ENCODE assay signal across 26 mouse cellular contexts in the genomic region with DNA sequence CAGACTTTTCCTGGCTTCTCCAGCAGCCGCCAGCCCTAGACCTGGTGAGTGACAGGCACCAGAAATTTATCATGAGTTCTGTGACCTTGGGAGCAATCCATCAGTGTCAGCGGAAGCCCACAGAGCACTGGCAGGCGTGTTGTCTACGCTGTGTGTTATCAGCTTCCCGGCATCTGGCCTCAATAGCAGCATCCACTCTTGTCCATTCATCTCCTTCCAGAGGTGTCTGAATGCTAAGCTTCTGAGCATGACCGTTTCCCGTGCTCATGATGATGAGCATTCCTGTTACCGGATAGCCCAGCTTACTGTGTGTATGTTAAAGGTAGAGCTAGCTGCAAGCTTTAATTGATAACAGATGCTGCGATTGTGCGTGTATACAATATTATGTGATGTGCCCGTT.
DNase-seq lines count a peak whose midpoint lies in the region; ATAC-seq lines count a peak whose summit lies in the region.
"Had no signal": no experiment of that assay in that cellular context is flagged by ENCODE, and none has a peak within 500 bp of the region (broad histone marks: within the 10 kb centered on the region; RNA-seq: fewer than 3 reads in every experiment).

No protein-coding gene starts in this region.

- peak; percentile 24 for DNase-seq in hindbrain, embryonic 11.5 days (ENCODE audit: low spot score)
- peak; percentile 51 for DNase-seq in embryo, embryonic 10.5 days (ENCODE audit: low spot score)
- DNase-seq in embryo, embryonic 11.5 days (ENCODE audit: low read depth, low spot score), result peak; percentile 13
- DNase-seq in hindlimb bud, embryonic 11.5 days (ENCODE audit: extremely low spot score, low read depth, low spot score), result peak; percentile 31
- DNase-seq in heart, adult 9 months (ENCODE audit: low spot score in 2 of 2), result no peak
- DNase-seq: adrenal gland, adult 2 months; cerebellum, adult 2 months; cerebellum, postnatal 14 days; forebrain, postnatal 0 days; gastrocnemius, postnatal 14 days; heart, postnatal 36 days; kidney, postnatal 25 days; right cerebral cortex, adult 18-20 months; spleen, adult 18-20 months; thymus, postnatal 14 days had no signal

- no peak overlapping the region for H3K9ac ChIP-seq in hindbrain, embryonic 11.5 days (ENCODE audit: low read depth, low read length)
- no peak overlapping the region for H3K9ac ChIP-seq in hindbrain, embryonic 13.5 days
- H3K9ac ChIP-seq: forebrain, postnatal 0 days; heart, embryonic 15.5 days; kidney, embryonic 15.5 days; limb, embryonic 13.5 days; lung, embryonic 15.5 days; midbrain, embryonic 13.5 days had no signal

- H3K27ac ChIP-seq in hindbrain, embryonic 11.5 days (ENCODE audit: low read depth, low read length), result no peak overlapping the region
- no peak overlapping the region for H3K27ac ChIP-seq in hindbrain, embryonic 13.5 days
- H3K27ac ChIP-seq: heart, embryonic 10.5 days; heart, embryonic 15.5 days; kidney, embryonic 15.5 days; limb, embryonic 13.5 days; lung, embryonic 15.5 days; midbrain, embryonic 13.5 days had no signal

- H3K27me3 ChIP-seq in hindbrain, embryonic 11.5 days (ENCODE audit: control insufficient read depth, insufficient read depth, low read length), result no peaks in the 10 kb centered on the region
- no peaks in the 10 kb centered on the region for H3K27me3 ChIP-seq in hindbrain, embryonic 13.5 days
- H3K27me3 ChIP-seq: kidney, embryonic 15.5 days; limb, embryonic 13.5 days; lung, embryonic 15.5 days; midbrain, embryonic 13.5 days had no signal

- no peak overlapping the region for H3K4me3 ChIP-seq in hindbrain, embryonic 11.5 days (ENCODE audit: low read depth, low read length)
- H3K4me3 ChIP-seq in hindbrain, embryonic 13.5 days, result no peak overlapping the region
- H3K4me3 ChIP-seq: heart, embryonic 10.5 days; heart, embryonic 15.5 days; kidney, embryonic 15.5 days; limb, embryonic 13.5 days; lung, embryonic 15.5 days; midbrain, embryonic 13.5 days had no signal

- H3K4me1 ChIP-seq in hindbrain, embryonic 11.5 days (replicated peaks; ENCODE audit: control insufficient read depth, insufficient read depth, low read length), result no peaks in the 10 kb centered on the region
- 0 out of 2 replicates have a peak, but pooled peaks cover 8% of the 10 kb centered on the region for H3K4me1 ChIP-seq in hindbrain, embryonic 13.5 days (replicated peaks)
- H3K4me1 ChIP-seq: heart, embryonic 15.5 days; kidney, embryonic 15.5 days; lung, embryonic 15.5 days had no signal

- no peaks in the 10 kb centered on the region for H3K36me3 ChIP-seq in hindbrain, embryonic 11.5 days (ENCODE audit: control insufficient read depth, insufficient read depth, low read length)
- no peaks in the 10 kb centered on the region for H3K36me3 ChIP-seq in hindbrain, embryonic 13.5 days
- H3K36me3 ChIP-seq: heart, embryonic 10.5 days; heart, embryonic 15.5 days; kidney, embryonic 15.5 days; limb, embryonic 13.5 days; lung, embryonic 15.5 days; midbrain, embryonic 13.5 days had no signal

- 67% methylated on average over 11 of the region's 11 CpGs for WGBS in hindbrain, embryonic 11.5 days
- 59% methylated on average over 11 of the region's 11 CpGs for WGBS in hindbrain, embryonic 13.5 days

- peak; percentile 17; the same call in 1 of the 2 replicates for ATAC-seq in hindbrain, embryonic 11.5 days (ENCODE audit: low FRiP score)
- ATAC-seq in hindbrain, embryonic 13.5 days (ENCODE audit: low FRiP score), result no peak
- no peak for ATAC-seq in megakaryocyte progenitor cell, adult 5-6 weeks (replicated peaks; ENCODE audit: poor library complexity)
- ATAC-seq: CD4-positive, CD25-positive, alpha-beta regulatory T cell, adult 4 months; forebrain, postnatal 0 days; intestine, postnatal 0 days; midbrain, embryonic 13.5 days had no signal

- no peaks in the 10 kb centered on the region for H3K9me3 ChIP-seq in hindbrain, embryonic 11.5 days (ENCODE audit: control insufficient read depth, low read length)
- no peaks in the 10 kb centered on the region; the same call in 1 of the 2 replicates for H3K9me3 ChIP-seq in hindbrain, embryonic 13.5 days
- H3K9me3 ChIP-seq: heart, embryonic 10.5 days; heart, embryonic 15.5 days; kidney, embryonic 15.5 days; lung, embryonic 15.5 days; midbrain, embryonic 13.5 days had no signal

- no peak overlapping the region for H3K4me2 ChIP-seq in hindbrain, embryonic 11.5 days (replicated peaks; ENCODE audit: low read depth, low read length)
- no peak overlapping the region for H3K4me2 ChIP-seq in hindbrain, embryonic 13.5 days
- H3K4me2 ChIP-seq: heart, embryonic 15.5 days; kidney, embryonic 15.5 days; limb, embryonic 13.5 days; liver, embryonic 11.5 days; lung, embryonic 15.5 days; midbrain, embryonic 13.5 days had no signal

Comparison
In these comparisons a context has a peak if more than half of its experiments do, and no peak if none do; other contexts are left out.
1. DNase-seq: peak in hindbrain, embryonic 11.5 days (single experiment), embryo, embryonic 10.5 days (single experiment), embryo, embryonic 11.5 days (single experiment) and hindlimb bud, embryonic 11.5 days (single experiment); none in heart, adult 9 months (0 of 2).